Mouse (Mus musculus): ENCODE measurements around the gene Slc25a14.

Gene Slc25a14
- long read RNA-seq, experiment 1, partial matches to known transcripts, result 20 of 32 reads
- long read RNA-seq, experiment 1, other reads (novel, unspliced or antisense), result 10 of 32 reads
- long read RNA-seq, experiment 2, partial matches to known transcripts, result 22 of 31 reads
- long read RNA-seq, experiment 2, other reads (novel, unspliced or antisense), result 9 of 31 reads

DNA sequence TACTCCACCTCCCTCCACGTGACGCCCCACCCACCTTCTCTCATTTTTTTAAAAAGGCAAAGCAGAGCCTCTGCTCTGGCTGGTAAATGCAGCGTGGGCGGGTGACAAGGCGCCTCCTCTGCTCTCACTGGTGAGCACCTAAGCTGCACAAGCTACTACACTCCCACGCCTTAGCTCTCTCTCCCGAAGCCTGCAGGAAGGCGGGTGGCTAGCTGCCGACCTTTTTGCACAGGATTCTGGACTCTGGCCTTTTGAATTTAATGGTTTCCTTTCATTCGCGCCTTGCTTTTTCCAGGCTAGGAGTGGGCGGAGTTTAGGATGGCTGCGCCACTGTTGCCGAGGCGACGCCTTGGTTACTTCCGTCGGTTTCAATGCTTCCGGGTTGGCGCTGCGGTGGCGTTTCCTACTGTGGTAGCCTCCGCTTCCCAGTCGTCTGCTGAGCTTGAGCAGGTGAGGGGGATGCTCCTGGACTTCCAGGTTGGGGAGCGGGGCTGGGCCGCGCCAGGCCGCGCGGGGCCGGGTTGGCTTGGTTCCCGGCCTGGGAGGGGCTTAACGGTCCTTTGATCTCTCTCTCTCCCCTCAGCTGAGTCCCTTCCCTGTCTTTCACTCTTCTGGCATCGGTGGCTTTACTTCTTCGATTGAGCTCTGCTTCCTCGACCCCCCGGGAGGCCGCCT, at the start of gene Slc25a14:
TSS of gene Slc25a14 (plus strand) at position 35 of the 675 bp plus-strand sequence.
- intact Hi-C loops (cut with DNase I), result loop anchor here (10.0 kb wide), 1 partner anchor 71 kb away; the partner anchor contains the start of gene Rbmx2

DNA sequence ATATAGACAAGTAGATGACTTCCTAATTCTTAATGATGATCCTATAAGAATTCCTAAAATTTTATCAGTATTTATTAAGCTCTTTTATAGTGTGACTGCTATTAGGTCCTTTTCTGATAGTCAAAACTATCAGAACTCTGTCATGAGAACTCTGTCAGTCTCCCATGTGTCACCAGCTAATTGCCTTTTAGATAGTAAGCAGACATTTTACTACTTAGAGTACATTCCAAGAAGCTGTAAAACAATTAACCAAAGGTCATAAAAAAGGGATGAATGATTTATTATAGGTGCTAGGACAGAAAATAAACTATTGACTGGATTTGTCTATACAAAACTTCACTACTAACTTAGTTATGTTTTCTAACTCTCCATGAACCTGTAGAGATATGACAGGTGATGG, 39.9 kb upstream of the Slc25a14 start:
- intact Hi-C loops (cut with DNase I), result no loop called here

DNA sequence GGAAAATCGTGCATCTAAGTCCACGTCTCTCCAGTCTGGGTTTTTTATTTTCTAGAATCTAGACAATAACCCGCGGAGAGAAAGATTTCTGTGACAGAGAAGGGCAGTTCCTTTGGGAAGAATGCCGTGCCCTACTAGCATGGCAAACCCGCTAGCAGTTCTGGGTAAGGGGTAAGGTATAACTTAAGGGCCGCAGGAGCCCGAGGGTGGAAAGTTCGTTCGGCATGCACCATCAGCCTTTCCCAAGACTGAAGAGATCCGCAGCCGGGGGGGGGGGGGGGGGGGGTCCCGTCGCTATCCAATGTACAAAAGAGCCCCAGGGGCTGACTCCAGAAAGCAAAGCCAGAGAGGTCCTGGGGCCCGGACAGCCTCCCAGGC, 29.5 kb upstream of the Slc25a14 start:
- intact Hi-C loops (cut with DNase I), result no loop called here

DNA sequence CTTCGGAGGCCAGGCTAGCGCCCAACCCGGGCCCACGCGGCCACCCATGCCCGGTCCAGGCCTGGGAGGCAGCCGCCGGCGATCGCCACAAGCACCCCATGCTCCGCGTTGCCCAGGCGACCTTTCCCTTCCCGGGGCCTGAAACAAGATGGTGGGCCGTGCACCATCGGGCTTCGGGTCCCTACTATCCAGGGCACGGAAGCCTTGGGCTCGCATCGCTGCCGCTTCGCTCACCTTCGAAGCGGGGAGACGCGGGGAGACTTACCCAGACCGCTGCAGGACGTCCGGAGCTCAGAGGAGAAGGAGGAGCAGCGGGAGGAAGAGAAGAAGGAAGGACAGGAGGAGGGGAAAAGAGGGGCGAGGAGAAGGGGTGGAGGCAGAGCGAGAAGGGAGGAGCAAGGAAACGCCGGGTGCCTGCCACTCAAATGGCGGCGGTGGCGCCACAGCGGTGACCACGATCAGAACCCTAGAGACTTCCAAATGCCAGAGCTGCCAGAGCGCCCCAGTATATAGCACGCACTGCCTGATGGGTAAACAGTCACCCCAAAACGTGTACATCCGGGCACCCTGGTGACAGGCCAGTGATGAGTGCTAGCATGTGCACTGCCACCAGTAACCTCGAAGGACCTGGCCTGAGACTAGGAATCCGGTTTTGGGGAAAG, 29.0 kb upstream of the Slc25a14 start, which contains the start of gene Zfp280c:
TSS of gene Zfp280c (minus strand) at position 406 of the 662 bp plus-strand sequence.
- intact Hi-C loops (cut with DNase I), result no loop called here

DNA sequence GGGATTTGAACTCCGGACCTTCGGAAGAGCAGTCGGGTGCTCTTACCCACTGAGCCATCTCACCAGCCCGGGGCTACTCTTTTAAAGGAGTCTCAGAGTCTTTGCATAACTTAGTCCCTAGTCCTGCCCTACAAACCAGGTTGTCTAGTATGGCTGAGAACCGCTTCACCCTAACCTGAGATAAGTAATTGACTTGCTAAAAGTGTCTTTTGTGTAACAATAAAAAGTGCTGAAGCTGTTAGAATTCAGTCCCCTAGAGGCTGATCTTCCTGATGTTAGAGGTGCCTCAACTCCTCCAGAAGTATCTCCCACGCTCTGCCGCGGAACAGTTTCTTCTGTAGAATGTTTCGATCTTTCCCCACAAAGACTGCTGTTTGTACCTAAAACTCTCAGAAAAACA, 27.2 kb upstream of the Slc25a14 start:
- intact Hi-C loops (cut with DNase I), result no loop called here

DNA sequence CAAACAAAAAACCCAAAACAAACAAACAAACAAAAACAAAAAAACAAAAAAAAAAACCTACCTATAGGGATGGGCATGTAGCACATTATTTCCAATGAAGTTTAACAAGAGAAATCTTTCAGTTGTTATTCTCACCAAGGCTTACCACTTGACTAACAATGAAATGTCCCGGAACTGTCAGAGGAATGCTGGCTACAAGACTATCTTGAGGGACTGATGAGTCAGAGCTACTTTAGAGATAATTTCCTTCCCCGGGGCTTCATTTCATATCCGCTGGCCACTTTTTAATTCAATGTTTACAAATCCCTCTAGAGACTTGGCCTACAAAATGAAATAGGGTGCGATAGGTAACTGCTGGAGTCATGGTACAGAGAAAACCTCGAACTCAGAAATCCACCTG, 26.3 kb upstream of the Slc25a14 start:
- intact Hi-C loops (cut with DNase I), result no loop called here

DNA sequence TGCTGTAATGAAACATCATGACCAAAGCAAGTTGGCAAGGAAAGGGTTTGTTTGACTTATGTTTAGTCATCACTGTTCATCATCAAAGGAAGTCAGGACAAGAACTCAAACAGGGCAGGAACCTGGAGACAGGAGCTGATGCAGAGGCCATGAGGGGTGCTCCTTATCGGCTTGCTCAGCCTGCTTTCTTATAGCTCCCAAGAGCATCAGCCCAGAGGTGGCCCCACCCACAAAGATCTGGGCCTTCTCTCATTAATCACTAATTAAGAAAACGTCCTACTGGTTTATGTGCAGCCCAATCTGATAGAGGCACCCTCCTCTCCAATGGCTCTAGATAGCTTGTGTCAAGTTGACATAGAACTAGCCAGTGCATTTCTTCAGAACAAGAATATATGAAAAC, 18.3 kb upstream of the Slc25a14 start:
- intact Hi-C loops (cut with DNase I), result no loop called here

DNA sequence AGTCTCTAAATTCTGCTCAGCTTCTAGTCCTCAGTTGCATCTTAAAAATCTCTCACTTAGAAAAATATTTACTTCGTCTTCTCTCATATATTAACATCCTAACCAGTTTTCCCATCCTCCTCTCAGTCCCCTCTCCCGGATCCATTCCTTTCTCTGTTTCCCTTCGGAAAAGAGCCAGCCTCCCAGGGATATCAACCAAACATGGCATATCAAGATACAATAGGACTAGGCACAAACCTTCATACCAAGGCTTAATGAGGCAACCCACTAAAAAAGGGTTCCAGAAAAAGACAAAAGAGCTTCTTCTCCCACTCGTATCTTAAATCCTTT, 199 bp upstream of the Slc25a14 start:
- intact Hi-C loops (cut with DNase I), result loop anchor here (10.0 kb wide), 1 partner anchor 72 kb away; the partner anchor contains the start of gene Rbmx2

DNA sequence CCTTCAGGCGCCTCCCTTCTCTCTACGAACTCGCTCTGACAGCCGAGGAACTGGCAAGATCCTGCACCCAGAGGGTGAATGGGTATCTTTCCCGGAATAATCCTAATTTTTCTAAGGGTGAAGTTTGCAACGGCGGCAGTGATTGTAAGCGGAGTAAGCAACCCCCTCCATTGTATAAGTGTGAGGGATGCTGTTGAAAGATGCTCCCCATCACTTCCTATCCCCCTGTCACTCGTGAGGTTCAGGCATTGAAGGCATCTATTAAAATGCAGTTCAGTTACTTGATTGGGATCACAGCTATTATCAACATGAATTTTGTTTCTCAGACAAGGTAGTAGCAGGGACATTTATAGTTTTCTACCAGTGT, 824 bp downstream of the Slc25a14 start:
- intact Hi-C loops (cut with DNase I), result loop anchor here (10.0 kb wide), 1 partner anchor 71 kb away; the partner anchor contains the start of gene Rbmx2

DNA sequence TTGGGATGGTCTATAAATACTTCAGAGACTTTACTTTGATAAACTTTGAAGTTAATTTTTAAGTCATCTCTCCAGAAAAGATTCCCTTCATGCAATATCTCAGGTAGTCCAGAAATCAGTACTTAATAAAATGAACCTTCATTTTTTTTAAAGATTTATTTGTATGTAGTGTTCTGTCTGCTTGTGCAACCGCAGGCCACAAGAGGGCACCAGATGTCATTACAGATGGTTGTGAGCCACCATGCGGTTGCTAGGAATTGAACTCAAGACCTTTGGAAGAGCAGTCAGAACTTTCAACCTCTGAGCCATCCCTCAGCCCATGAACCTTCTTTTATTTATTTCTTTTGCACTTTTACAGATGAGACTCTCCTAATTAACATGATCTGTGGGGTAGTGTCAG, 13.8 kb downstream of the Slc25a14 start:
- intact Hi-C loops (cut with DNase I), result no loop called here

DNA sequence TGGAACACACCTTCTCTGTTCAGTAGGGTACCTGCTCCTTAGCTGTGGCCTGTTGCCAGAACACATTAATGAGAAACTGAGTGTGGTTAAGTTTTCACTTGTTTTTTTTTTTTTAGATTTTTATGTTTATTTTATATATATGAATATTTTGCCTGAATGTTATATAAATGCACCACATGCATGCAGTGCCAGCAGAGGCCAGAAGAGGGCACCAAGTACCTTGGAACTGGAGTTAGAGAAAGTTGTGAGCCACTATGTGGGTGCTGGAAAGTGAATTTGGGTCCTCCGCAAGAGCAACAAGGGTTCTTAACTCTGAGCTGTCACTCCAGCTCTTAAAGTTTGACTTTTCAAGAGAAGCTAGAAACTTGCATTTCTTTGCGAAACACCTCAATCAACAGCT, 20.9 kb downstream of the Slc25a14 start:
- intact Hi-C loops (cut with DNase I), result no loop called here

DNA sequence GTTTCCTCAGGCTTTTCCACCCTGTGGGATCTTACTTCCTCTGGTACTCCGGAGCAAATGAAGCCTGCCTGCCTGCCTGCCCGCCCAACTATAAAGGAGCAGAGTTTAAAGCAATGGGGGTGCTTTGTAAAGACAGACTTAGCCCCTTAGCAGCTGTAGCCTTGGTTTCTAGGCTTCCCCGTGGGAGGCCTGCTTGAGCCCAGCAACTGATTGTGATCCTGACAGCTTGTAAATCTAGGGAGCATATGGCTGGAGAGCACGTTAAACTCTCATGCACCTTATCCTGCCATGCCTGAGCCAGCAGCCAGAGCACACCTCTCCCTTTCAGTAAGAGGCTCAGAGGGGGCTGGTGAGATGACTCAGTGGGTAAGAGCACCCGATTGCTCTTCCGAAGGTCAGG, 43.6 kb downstream of the Slc25a14 start:
- intact Hi-C loops (cut with DNase I), result no loop called here

DNA sequence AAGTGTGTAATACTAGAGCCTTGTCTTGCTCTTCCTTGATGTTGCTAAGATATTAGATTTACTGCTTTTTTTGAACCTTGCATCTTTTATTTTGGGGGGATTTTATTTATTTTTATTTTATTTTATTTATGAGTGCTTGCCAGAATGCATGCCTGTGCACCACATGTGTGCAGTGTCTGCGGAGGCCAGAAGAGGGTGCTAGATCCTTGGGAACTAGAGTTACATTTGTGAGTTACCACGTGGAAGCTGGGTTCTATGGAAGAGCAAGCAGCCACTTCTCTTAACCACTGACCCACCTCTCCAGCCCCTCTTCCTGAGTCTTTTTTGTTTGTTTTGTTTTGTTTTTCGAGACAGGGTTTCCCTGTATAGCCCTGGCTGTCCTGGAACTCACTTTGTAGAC, 46.4 kb downstream of the Slc25a14 start:
- intact Hi-C loops (cut with DNase I), result no loop called here

DNA sequence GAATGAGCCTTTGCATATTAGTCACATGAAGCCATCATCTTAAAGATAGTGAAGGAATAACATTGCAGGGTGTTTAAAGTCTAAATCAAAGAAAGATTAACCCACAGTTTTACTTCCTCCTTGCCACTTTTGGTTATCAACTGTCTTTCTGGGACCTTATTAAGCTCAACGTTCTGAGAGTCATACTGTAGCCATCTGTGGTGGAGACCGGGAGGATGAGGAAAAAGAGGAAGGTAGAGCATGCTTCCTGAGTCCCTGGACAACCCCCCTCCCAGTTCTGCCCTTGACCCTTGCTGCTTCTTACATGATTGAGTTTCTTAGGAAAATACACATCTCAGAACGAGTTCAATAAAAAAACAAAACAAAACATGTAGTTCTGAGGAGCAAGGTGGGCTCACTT, 48.5 kb downstream of the Slc25a14 start:
- intact Hi-C loops (cut with DNase I), result no loop called here

DNA sequence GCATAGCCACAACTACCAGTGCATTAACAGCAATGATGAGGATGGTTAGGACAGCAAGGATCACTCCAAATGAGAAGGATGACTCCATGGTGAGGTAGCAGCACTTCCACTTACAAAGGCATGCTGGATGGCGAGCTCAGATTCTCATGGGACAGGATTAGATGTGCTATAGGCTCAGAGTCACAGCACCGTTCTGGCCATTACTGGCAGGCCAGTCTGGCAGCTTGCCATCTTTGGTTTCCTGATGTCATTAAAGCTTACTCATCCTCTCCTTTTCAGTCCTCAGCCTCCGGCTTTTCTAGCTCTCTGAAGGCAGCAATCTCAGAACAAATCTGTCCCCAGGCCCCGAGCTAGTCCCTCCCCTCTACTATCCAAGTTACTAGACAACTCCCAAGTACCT, 51.0 kb downstream of the Slc25a14 start, which contains the start of gene Gpr119:
TSS of gene Gpr119 (minus strand) at position 308 of the 400 bp plus-strand sequence.
- intact Hi-C loops (cut with DNase I), result no loop called here

DNA sequence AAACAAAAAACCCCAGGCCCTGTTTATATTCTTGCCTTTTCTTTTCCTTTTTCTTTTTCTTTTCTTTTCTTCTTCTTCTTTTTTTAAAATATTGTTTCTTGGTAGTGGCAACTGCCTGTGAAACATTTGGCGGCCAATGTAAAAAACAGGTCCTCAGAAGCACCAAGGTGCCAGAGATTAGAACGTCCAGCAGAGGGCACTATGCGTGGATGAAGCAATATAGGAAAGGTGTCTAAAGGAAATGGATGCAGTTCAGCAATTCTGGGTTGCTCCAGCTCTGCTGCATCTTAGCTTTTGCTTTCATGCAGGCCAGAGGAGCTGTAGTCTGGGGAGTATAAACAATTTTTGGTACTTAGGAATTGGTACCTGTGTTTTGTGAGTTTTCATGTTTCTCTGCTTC, 60.2 kb downstream of the Slc25a14 start:
- intact Hi-C loops (cut with DNase I), result no loop called here

DNA sequence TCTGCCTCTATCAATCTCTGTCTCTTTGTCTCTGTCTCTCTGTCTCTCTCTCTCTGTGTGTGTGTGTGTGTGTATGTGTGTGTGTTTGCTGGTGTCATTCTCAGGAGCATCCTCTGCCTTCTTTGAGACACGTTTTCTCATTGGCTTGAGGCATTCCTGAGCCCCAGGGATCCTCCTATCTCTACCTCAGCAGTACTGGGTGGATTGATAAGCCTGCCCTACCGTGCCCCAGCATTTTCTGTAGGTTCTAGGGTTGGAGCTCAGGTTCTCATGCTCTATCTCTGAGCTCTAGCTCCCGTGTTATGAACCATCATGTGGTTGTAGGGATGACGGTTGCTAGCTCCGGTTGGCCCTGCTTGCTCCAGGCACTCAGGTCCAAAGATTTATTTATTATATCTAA, 60.6 kb downstream of the Slc25a14 start:
- intact Hi-C loops (cut with DNase I), result no loop called here

DNA sequence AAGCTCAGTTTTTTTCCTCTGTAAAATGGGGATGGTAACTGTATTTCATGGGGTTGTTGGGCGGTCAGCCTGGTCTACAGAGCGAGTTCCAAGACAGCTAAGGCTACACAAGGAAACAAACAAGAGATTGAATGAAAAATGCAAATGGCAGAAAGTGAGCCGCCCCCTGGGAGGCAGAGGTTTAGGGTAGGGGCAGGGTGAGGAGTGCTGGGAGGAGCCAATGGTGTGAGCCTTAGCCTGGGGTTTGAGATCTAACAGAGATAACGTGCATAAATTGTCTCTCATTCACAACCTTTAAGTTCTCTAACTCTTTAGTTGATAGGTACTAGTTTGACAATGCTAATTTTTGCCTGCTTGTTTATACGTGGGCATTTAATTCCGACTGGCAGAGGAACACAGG, 71.2 kb downstream of the Slc25a14 start:
- intact Hi-C loops (cut with DNase I), result loop anchor here (10.0 kb wide), 2 partner anchors 70 to 610 kb away; partner anchors contain the start of gene Slc25a14

DNA sequence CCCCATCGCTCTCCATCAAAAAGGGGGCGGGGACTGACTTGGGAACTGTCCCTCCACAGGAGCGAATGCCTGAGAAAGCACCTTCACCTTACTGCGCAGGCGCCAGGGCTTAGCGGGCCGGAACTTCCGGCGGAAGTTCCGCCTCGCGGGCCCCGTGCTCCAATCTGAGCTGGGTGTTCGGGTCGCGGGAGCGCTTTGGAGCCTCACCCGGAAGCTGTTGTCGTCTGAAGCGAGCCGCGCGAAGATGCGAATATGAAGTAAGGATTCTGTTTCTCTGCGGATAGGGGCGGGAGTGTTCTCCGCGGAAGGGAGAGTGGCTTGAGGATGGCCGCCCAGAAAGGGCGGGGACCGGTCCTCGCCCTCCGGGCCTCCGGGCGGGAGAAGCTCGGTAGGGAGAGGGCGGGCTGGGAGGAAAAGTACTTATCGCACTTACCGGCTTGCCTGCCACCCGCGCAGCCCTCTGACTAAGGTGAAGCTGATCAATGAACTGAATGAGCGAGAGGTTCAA, 71.7 kb downstream of the Slc25a14 start, which contains the start of gene Rbmx2:
TSS of gene Rbmx2 (plus strand) at position 141 of the 508 bp plus-strand sequence.
- intact Hi-C loops (cut with DNase I), result loop anchor here (10.0 kb wide), 2 partner anchors 70 to 610 kb away; partner anchors contain the start of gene Slc25a14

DNA sequence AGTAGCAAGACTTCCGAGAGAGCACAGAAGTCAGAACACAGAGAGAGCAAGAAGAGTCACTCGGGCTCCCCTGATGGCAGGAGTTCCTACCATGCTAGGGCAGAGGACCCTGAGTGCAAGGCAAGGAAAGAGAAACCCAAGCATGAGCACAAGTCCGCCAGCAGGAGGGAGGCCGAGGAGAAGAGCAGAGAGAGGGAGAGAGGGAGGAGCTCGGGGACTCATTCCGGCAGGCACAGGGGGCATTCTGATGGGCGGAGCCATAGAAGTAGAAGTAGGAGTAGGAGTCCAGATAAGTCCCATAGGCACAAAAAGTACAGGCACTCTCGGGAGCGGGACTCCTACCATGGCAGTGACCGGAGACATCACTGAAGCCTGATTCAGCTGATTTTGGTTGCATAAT, 86.5 kb downstream of the Slc25a14 start:
- intact Hi-C loops (cut with DNase I), result no loop called here

Measured in adrenal gland (tissue).